ENCODE assay signal across 33 mouse cellular contexts in the genomic region with DNA sequence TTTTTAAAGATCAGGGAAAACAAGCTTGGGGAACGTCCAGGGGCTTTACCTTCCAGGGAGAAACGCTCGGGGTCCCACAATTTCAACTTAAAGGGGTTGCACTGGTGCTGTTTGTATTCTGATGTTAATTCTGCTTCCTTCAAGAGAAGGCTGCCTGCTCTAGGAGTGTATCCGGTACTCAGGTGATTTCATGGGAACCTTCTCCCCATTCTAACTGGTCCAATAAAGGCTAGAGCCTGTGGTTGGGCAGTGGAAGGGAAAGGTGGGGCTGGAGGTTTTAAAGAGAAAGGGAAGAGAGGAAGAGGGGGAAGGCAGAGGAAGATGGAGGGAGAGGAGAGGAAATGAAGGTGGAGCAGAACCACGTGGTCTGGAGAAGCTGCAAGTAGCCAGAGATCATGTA. TPM values are rescaled to one million over a fixed set of nuclear protein-coding genes. Genes with fewer than 3 reads are reported as not detected.
"Had no signal": no experiment of that assay in that cellular context is flagged by ENCODE, and none has a peak within 500 bp of the region (broad histone marks: within the 10 kb centered on the region; RNA-seq: fewer than 3 reads in every experiment).

No protein-coding gene starts in this region.

RNA-seq across cellular contexts. Expression of a gene that starts 33.2 kb away (rescaled TPM):
- total RNA-seq: left cerebral cortex, postnatal 10 days; left cerebral cortex, postnatal 14 days; left cerebral cortex, postnatal 25 days; left cerebral cortex, postnatal 36 days; left cerebral cortex, postnatal 4 days; liver, adult 2 months; megakaryocyte progenitor cell, adult 5-6 weeks; megakaryocyte, adult 5-6 weeks; megakaryocyte-erythroid progenitor cell, adult 5-6 weeks; midbrain, postnatal 0 days; monocyte, adult 5-6 weeks had no signal
- polyA plus RNA-seq: limb, embryonic 11.5 days; limb, embryonic 12.5 days; limb, embryonic 13.5 days; limb, embryonic 14.5 days; liver, adult 2 months; liver, embryonic 11.5 days; liver, embryonic 12.5 days; liver, embryonic 13.5 days; liver, embryonic 14.5 days; liver, embryonic 15.5 days; liver, embryonic 16.5 days; liver, postnatal 0 days; lung, adult 2 months; lung, embryonic 14.5 days; macrophage; midbrain, embryonic 11.5 days; midbrain, embryonic 12.5 days; midbrain, embryonic 13.5 days; midbrain, embryonic 14.5 days; midbrain, embryonic 15.5 days; midbrain, embryonic 16.5 days; midbrain, postnatal 0 days; myocyte; neural tube, embryonic 11.5 days had no signal
